Mouse (Mus musculus) kidney, adult 2 months (tissue): ENCODE measurements around the gene Olfr203.

ENCODE experiments used
- CTCF ChIP-seq: fragments of 200-500 bp; conservative IDR thresholded peaks from 2 replicates; pipeline ENCODE4 v1.5.1; 2011; ENCODE audit warnings: low read depth, mild to moderate bottlenecking, control low read depth, low read length, moderate library complexity, mixed read lengths; ENCODE audit not compliant: insufficient read depth, insufficient read length
- POLR2A ChIP-seq: fragments of 200-500 bp; IDR thresholded peaks from one replicate; pipeline ENCODE4 v1.6.1; 2011; ENCODE audit warnings: low read depth, low read length, control low read depth

DNA sequence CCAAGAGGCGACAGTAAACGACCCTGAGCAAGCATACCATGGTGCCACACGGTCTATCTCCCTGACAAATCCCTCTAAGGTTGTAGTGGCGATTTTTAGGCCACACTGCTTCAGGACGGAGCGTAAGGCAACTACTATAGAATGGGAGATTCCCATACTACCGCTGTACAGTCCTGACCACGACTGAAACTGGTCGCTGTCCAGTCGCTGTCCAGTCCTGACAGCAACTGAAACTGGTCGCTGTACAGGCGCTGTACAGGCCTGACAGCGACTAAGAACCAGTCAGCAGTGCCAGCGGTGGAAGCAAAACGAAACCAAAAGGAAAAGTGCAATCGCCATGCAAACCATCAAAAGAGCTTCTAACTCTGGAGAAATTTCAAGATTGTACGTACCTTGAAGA lies 49.0 kb upstream of the Olfr203 start:
- TF ChIP-seq CTCF = no peak
- TF ChIP-seq POLR2A = no peak
